Mouse (Mus musculus): ENCODE results near the gene Bmx. TPM values are rescaled to one million over a fixed set of nuclear protein-coding genes. Genes with fewer than 3 reads are reported as not detected.

The Bmx gene
- polyA plus RNA-seq (2015; fragmentation: Nextera tagmentation; extraction: Ambion mirVana): 0.51 and 0.74 TPM in 2 replicates

DNA sequence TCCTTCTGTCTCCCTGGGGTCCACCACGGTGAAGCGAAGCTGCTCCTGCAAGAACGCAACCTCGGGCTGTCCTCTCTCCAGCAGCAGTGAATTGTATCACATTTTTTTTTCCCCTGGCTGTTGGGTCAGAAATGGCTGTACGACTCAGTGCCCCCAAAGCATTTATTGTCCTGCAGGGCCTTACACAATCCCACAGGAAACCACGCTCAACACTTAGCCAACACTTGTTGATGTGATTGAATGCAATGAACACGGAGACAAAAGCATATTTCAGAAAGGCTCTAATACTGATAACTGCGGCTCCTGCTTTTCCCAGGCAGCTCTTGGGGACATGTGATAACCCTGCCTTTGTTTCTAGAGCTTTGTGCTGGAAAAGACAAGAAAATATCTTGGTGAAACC, at the start of gene Bmx:
Bmx (minus strand) TSS at position 137 of the 400 bp plus-strand sequence.
- Histone ChIP-seq H3K4me3 (no peak within 1 kb of the TSS), H3K9me3 (no peaks in the 10 kb centered on the region), H3K4me1 (0 out of 2 replicates have a peak, but pooled peaks cover 3% of the 10 kb centered on the region), H3K36me3 (no peaks in the 10 kb centered on the region), H3K27me3 (peaks cover 51% of the 10 kb centered on the region), H3K9ac (no peak within 1 kb of the TSS), H3K27ac (no peak within 1 kb of the TSS), H3K4me2 (replicated peaks) (no peak within 1 kb of the TSS)
- WGBS: 61% methylated on average over 8 of the region's 8 CpGs
- ATAC-seq (ENCODE audit: low FRiP score, low read depth): no peak

- H3K4me1 ChIP-seq: no peaks in the 10 kb centered on the region
- no peaks in the 10 kb centered on the region for H3K36me3 ChIP-seq
- no peak overlapping the region for H3K4me2 ChIP-seq (replicated peaks)
- peaks cover under 1% of the 10 kb centered on the region; the same call in 1 of the 2 replicates for H3K27me3 ChIP-seq
- H3K27ac ChIP-seq: no peak overlapping the region
- ATAC-seq (ENCODE audit: low FRiP score, low read depth): no peak
- H3K9me3 ChIP-seq: no peaks in the 10 kb centered on the region
- no peak overlapping the region for H3K4me3 ChIP-seq
- WGBS: 71% methylated on average over 2 of the region's 2 CpGs
- no peak overlapping the region for H3K9ac ChIP-seq
Observed at GRCm38 (mm10) chrX:164306250-164306649, 48.3 kb upstream of the Bmx start.

GRCm38 (mm10) chrX:164291147-164291546, 33.2 kb upstream of the Bmx start:
- Histone ChIP-seq H3K4me1 (no peaks in the 10 kb centered on the region), H3K27ac (no peak overlapping the region), H3K4me3 (no peak overlapping the region), H3K9me3 (no peaks in the 10 kb centered on the region), H3K36me3 (no peaks in the 10 kb centered on the region), H3K9ac (no peak overlapping the region), H3K4me2 (replicated peaks) (no peak overlapping the region), H3K27me3 (peaks cover 9% of the 10 kb centered on the region; the same call in 1 of the 2 replicates)
- no peak for ATAC-seq (ENCODE audit: low FRiP score, low read depth)
- 16% methylated on average over 5 of the region's 5 CpGs for WGBS

DNA sequence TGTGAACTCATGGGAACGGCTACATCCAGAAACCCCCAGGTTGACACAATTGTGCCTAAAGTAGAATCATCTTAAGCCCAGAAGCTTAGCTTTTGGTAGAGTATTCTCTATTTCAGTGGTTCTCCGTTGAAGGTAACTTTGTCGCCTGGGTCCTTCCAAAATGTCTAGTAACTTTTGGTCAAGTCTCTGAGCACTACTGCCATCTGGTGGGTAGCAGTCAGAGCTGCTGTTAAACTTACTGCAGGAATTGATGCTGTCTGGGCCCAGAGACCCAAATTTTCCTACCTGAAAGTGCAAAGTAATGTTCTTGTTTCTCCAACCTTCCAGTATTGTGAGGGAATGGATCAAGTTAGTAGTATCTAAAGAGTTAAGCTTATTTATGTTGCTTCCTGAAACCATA, 29.1 kb upstream of the Bmx start:
- Histone ChIP-seq H3K27ac (no peak overlapping the region), H3K4me3 (no peak overlapping the region), H3K9ac (no peak overlapping the region), H3K27me3 (peaks cover 10% of the 10 kb centered on the region; the same call in 1 of the 2 replicates), H3K9me3 (no peaks in the 10 kb centered on the region), H3K4me2 (replicated peaks) (no peak overlapping the region), H3K36me3 (no peaks in the 10 kb centered on the region), H3K4me1 (no peaks in the 10 kb centered on the region)
- WGBS: 59% methylated on average over 3 of the region's 3 CpGs
- no peak for ATAC-seq (ENCODE audit: low FRiP score, low read depth)

DNA sequence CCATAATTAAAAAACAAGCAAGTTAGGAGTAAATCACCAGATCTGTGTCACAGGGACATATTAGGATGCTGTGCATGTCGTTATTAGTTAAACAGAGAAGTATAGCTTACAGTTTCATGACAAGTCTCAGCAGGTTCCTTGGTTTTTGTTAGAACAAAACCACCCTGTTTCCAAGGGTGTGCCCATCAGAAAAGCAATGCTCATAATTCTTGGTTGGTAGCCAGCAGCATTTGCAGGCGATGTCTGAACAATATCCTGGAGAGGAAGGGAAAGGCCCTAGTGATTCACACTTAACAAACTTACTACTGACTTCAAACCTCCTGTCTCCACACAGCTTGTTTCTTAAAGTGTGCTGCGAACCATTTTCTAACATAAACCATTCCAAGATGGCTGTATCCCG, 25.8 kb upstream of the Bmx start:
- no peaks in the 10 kb centered on the region for H3K36me3 ChIP-seq
- no peaks in the 10 kb centered on the region for H3K4me1 ChIP-seq
- ATAC-seq (ENCODE audit: low FRiP score, low read depth): no peak
- H3K9me3 ChIP-seq: no peaks in the 10 kb centered on the region
- H3K27me3 ChIP-seq: peaks cover 17% of the 10 kb centered on the region; the same call in 1 of the 2 replicates
- H3K4me2 ChIP-seq (replicated peaks): no peak overlapping the region
- no peak overlapping the region for H3K4me3 ChIP-seq
- 79% methylated on average over 4 of the region's 4 CpGs for WGBS
- H3K9ac ChIP-seq: no peak overlapping the region
- H3K27ac ChIP-seq: no peak overlapping the region

- H3K27me3 ChIP-seq: peaks cover 13% of the 10 kb centered on the region; the same call in 1 of the 2 replicates
- no peak overlapping the region for H3K27ac ChIP-seq
- no peaks in the 10 kb centered on the region for H3K36me3 ChIP-seq
- H3K9me3 ChIP-seq: no peaks in the 10 kb centered on the region
- H3K4me2 ChIP-seq (replicated peaks): no peak overlapping the region
- no peak overlapping the region for H3K4me3 ChIP-seq
- no peak overlapping the region for H3K9ac ChIP-seq
- no peak for ATAC-seq (ENCODE audit: low FRiP score, low read depth)
- WGBS: 58% methylated on average over 7 of the region's 7 CpGs
- H3K4me1 ChIP-seq: no peaks in the 10 kb centered on the region
Observed at GRCm38 (mm10) chrX:164280918-164281647, 23.1 kb upstream of the Bmx start.

DNA sequence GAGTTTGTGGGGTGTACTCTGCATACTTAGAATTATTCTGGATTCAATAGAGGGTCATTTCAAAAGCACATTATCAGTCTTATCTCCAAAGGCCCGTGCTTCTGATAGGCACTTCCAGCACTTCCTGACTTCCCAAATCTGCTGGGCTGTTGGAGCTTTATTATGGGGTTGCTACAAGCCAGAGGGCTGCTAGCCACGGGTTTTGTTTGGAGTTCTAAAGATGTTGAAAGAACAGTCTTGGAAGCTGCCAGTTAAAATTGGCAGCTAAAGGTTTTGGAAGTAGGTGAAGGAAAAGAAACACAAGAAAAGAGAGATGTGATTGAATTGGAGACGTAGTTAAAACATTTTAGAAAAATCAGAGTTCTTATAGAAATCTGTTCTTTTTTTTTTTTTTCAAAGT, 17.5 kb upstream of the Bmx start:
- ATAC-seq (ENCODE audit: low FRiP score, low read depth): no peak
- WGBS: 54% methylated on average over 3 of the region's 3 CpGs
- Histone ChIP-seq H3K4me2 (replicated peaks) (no peak overlapping the region), H3K9ac (no peak overlapping the region), H3K4me3 (no peak overlapping the region), H3K27ac (no peak overlapping the region), H3K27me3 (peaks cover 14% of the 10 kb centered on the region; the same call in 1 of the 2 replicates), H3K4me1 (no peaks in the 10 kb centered on the region), H3K9me3 (no peaks in the 10 kb centered on the region), H3K36me3 (no peaks in the 10 kb centered on the region)

DNA sequence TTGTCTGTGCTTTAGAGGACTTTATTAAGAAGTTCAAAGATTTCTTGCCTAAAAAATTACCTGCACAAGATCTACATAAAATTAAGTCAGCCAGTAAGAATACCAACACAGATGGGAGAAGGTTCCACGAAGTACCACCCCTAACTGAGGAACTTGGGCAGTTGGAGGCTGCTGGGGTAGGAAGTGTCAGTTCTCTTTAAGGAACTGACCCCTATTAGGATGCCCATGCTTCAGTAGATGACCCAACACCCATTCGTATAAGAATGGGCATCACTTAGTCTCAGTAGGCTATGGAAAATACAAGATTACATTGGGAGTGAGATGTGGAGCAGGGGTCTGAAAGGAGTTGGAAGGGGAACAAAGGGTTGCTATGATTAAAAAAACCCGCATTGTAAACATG, 12.6 kb upstream of the Bmx start:
- no peak for ATAC-seq (ENCODE audit: low FRiP score, low read depth)
- 94% methylated on average over 3 of the region's 3 CpGs for WGBS
- H3K4me2 ChIP-seq (replicated peaks): no peak overlapping the region

GRCm38 (mm10) chrX:164269285-164269761, 11.3 kb upstream of the Bmx start, which contains the start of gene Pir:
TSS of gene Pir (plus strand) at chrX:164269371.
- peaks cover 15% of the 10 kb centered on the region; the same call in 1 of the 2 replicates for H3K27me3 ChIP-seq
- H3K4me2 ChIP-seq (replicated peaks): peak within 1 kb of the TSS; percentile 61
- 11% methylated on average over 20 of the region's 20 CpGs for WGBS
- H3K36me3 ChIP-seq: no peaks in the 10 kb centered on the region
- H3K9me3 ChIP-seq: no peaks in the 10 kb centered on the region
- H3K27ac ChIP-seq: no peak within 1 kb of the TSS
- peak; percentile 73 for ATAC-seq (ENCODE audit: low FRiP score, low read depth)
- peak within 1 kb of the TSS; percentile 50 for H3K9ac ChIP-seq
- no peaks in the 10 kb centered on the region for H3K4me1 ChIP-seq
- peak within 1 kb of the TSS; percentile 37 for H3K4me3 ChIP-seq

More for the DNA sequence above, 12.6 kb upstream of the Bmx start:
- Histone ChIP-seq H3K4me3 (no peak overlapping the region), H3K9ac (no peak overlapping the region), H3K27me3 (peaks cover 19% of the 10 kb centered on the region; the same call in 1 of the 2 replicates), H3K27ac (no peak overlapping the region), H3K36me3 (no peaks in the 10 kb centered on the region), H3K9me3 (no peaks in the 10 kb centered on the region), H3K4me1 (no peaks in the 10 kb centered on the region)

GRCm38 (mm10) chrX:164264861-164265260, 6.9 kb upstream of the Bmx start:
- Histone ChIP-seq H3K9me3 (no peaks in the 10 kb centered on the region), H3K4me3 (no peak overlapping the region), H3K4me2 (replicated peaks) (no peak overlapping the region), H3K27me3 (peaks cover 33% of the 10 kb centered on the region), H3K4me1 (no peaks in the 10 kb centered on the region), H3K9ac (no peak overlapping the region), H3K36me3 (no peaks in the 10 kb centered on the region), H3K27ac (no peak overlapping the region)
- 30% methylated on average over 1 of the region's 1 CpGs for WGBS
- no peak for ATAC-seq (ENCODE audit: low FRiP score, low read depth)

- 63% methylated on average over 2 of the region's 2 CpGs for WGBS
- H3K27me3 ChIP-seq: peaks cover 32% of the 10 kb centered on the region
- H3K4me3 ChIP-seq: no peak overlapping the region
- H3K9ac ChIP-seq: no peak overlapping the region
- H3K36me3 ChIP-seq: no peaks in the 10 kb centered on the region
- 0 out of 2 replicates have a peak, but pooled peaks cover 3% of the 10 kb centered on the region for H3K4me1 ChIP-seq
- H3K27ac ChIP-seq: no peak overlapping the region
- H3K9me3 ChIP-seq: no peaks in the 10 kb centered on the region
- no peak overlapping the region for H3K4me2 ChIP-seq (replicated peaks)
- no peak for ATAC-seq (ENCODE audit: low FRiP score, low read depth)
Observed at GRCm38 (mm10) chrX:164262286-164262685, 4.3 kb upstream of the Bmx start.

DNA sequence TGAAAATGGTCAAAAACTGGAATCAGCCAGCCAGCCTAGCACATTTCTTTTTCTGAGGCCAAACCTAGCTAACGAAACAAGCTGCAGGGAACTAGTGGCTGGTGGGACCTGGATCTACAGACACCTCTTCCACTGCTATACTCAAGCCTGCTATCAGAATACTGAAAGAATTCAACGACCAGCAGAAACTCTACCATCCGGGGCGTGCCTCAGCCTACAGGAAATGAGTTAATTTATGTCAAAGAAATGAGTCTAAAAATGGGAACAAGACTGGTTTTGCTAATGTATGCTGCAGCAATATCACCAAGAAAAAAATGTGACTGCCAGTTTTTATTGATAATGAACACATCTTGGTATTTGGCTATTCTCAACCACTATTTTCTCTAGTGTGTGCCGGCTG, 669 bp upstream of the Bmx start:
- no peak overlapping the region for H3K4me2 ChIP-seq (replicated peaks)
- 0 out of 2 replicates have a peak, but pooled peaks cover 3% of the 10 kb centered on the region for H3K4me1 ChIP-seq
- H3K27ac ChIP-seq: no peak overlapping the region
- no peak overlapping the region for H3K4me3 ChIP-seq
- no peaks in the 10 kb centered on the region for H3K9me3 ChIP-seq
- no peak for ATAC-seq (ENCODE audit: low FRiP score, low read depth)
- no peak overlapping the region for H3K9ac ChIP-seq
- no peaks in the 10 kb centered on the region for H3K36me3 ChIP-seq
- WGBS: 64% methylated on average over 5 of the region's 5 CpGs
- H3K27me3 ChIP-seq: peaks cover 49% of the 10 kb centered on the region

Data from limb, embryonic 13.5 days (tissue).